Mouse (Mus musculus): ENCODE results near the gene Fam43a. TPM values are rescaled to one million over a fixed set of nuclear protein-coding genes. Genes with fewer than 3 reads are reported as not detected.

Gene Fam43a
- polyA plus RNA-seq, 1 experiment from 2014 or later, result 5.7 TPM

GRCm38 (mm10) chr16:30601046-30601832 is 1.7 kb downstream of the Fam43a start:
- no peak overlapping the region for H3K27ac ChIP-seq (ENCODE audit: low read depth, low read length)
- peak overlapping the region; percentile 54 for H3K4me3 ChIP-seq (ENCODE audit: low read depth, low read length)
- DNase-seq (ENCODE audit: low spot score), result peak; percentile 81
- H3K9ac ChIP-seq (ENCODE audit: low read length), result peak overlapping the region; percentile 61
- H3K4me1 ChIP-seq (replicated peaks; ENCODE audit: control insufficient read depth, insufficient read depth, low read length), result peaks cover 15% of the 10 kb centered on the region
- H3K4me2 ChIP-seq (ENCODE audit: low read depth, low read length, severe bottlenecking), result peak overlapping the region; percentile 94
- peaks cover 20% of the 10 kb centered on the region for H3K27me3 ChIP-seq (ENCODE audit: control insufficient read depth, insufficient read depth, low read length)
- peak; percentile 8; the same call in 1 of the 2 replicates for ATAC-seq (replicated peaks; ENCODE audit: low FRiP score)
- H3K36me3 ChIP-seq (ENCODE audit: control insufficient read depth, insufficient read depth, low read length), result no peaks in the 10 kb centered on the region
- WGBS, result 9% methylated on average over 42 of the region's 42 CpGs
- no peaks in the 10 kb centered on the region for H3K9me3 ChIP-seq (ENCODE audit: control insufficient read depth, low read length)

- H3K27me3 ChIP-seq (ENCODE audit: control insufficient read depth, insufficient read depth, low read length), result peaks cover 20% of the 10 kb centered on the region
These were observed 2.4 kb downstream of the Fam43a start for GRCm38 (mm10) chr16:30601946-30602345.

GRCm38 (mm10) chr16:30602684-30603530 is 3.4 kb downstream of the Fam43a start:
- DNase-seq (ENCODE audit: low spot score), result no peak
- ATAC-seq (replicated peaks; ENCODE audit: low FRiP score), result no peak
- Histone ChIP-seq H3K9ac (ENCODE audit: low read length) (no peak overlapping the region), H3K4me3 (ENCODE audit: low read depth, low read length) (no peak overlapping the region), H3K36me3 (ENCODE audit: control insufficient read depth, insufficient read depth, low read length) (no peaks in the 10 kb centered on the region), H3K4me1 (replicated peaks; ENCODE audit: control insufficient read depth, insufficient read depth, low read length) (peaks cover 15% of the 10 kb centered on the region), H3K9me3 (ENCODE audit: control insufficient read depth, low read length) (no peaks in the 10 kb centered on the region), H3K27me3 (ENCODE audit: control insufficient read depth, insufficient read depth, low read length) (peaks cover 20% of the 10 kb centered on the region), H3K4me2 (ENCODE audit: low read depth, low read length, severe bottlenecking) (no peak overlapping the region), H3K27ac (ENCODE audit: low read depth, low read length) (peak overlapping the region; percentile 25; the same call in 1 of the 2 replicates)
- WGBS, result 31% methylated on average over 18 of the region's 18 CpGs

More at GRCm38 (mm10) chr16:30601946-30602345, 2.4 kb downstream of the Fam43a start:
- ATAC-seq (replicated peaks; ENCODE audit: low FRiP score) (no peak), DNase-seq (ENCODE audit: low spot score) (no peak)
- Histone ChIP-seq H3K9ac (ENCODE audit: low read length) (peak overlapping the region; percentile 3; the same call in 1 of the 2 replicates), H3K4me1 (replicated peaks; ENCODE audit: control insufficient read depth, insufficient read depth, low read length) (peaks cover 15% of the 10 kb centered on the region), H3K4me2 (ENCODE audit: low read depth, low read length, severe bottlenecking) (peak overlapping the region; percentile 94; the same call in 1 of the 2 replicates), H3K27ac (ENCODE audit: low read depth, low read length) (no peak overlapping the region), H3K4me3 (ENCODE audit: low read depth, low read length) (0 out of 2 replicates have a peak overlapping the region, but pooled peaks have one; percentile 3), H3K36me3 (ENCODE audit: control insufficient read depth, insufficient read depth, low read length) (no peaks in the 10 kb centered on the region), H3K9me3 (ENCODE audit: control insufficient read depth, low read length) (no peaks in the 10 kb centered on the region)
- WGBS, result 29% methylated on average over 7 of the region's 7 CpGs

GRCm38 (mm10) chr16:30603531-30603842 is 4.0 kb downstream of the Fam43a start:
- H3K9me3 ChIP-seq (ENCODE audit: control insufficient read depth, low read length), result no peaks in the 10 kb centered on the region
- ATAC-seq (replicated peaks; ENCODE audit: low FRiP score) (no peak), DNase-seq (ENCODE audit: low spot score) (no peak)
- WGBS, result 74% methylated on average over 9 of the region's 9 CpGs
- no peak overlapping the region for H3K4me3 ChIP-seq (ENCODE audit: low read depth, low read length)
- peaks cover 19% of the 10 kb centered on the region for H3K27me3 ChIP-seq (ENCODE audit: control insufficient read depth, insufficient read depth, low read length)
- no peak overlapping the region for H3K4me2 ChIP-seq (ENCODE audit: low read depth, low read length, severe bottlenecking)
- H3K9ac ChIP-seq (ENCODE audit: low read length), result no peak overlapping the region
- H3K36me3 ChIP-seq (ENCODE audit: control insufficient read depth, insufficient read depth, low read length), result no peaks in the 10 kb centered on the region
- peak overlapping the region; percentile 25; the same call in 1 of the 2 replicates for H3K27ac ChIP-seq (ENCODE audit: low read depth, low read length)
- peaks cover 15% of the 10 kb centered on the region for H3K4me1 ChIP-seq (replicated peaks; ENCODE audit: control insufficient read depth, insufficient read depth, low read length)

- no peak overlapping the region for H3K4me3 ChIP-seq (ENCODE audit: low read depth, low read length)
- WGBS, result 82% methylated on average over 16 of the region's 16 CpGs
- ATAC-seq (replicated peaks; ENCODE audit: low FRiP score), result no peak
- DNase-seq (ENCODE audit: low spot score), result no peak
- no peak overlapping the region for H3K9ac ChIP-seq (ENCODE audit: low read length)
- H3K27me3 ChIP-seq (ENCODE audit: control insufficient read depth, insufficient read depth, low read length), result peaks cover 18% of the 10 kb centered on the region
- H3K27ac ChIP-seq (ENCODE audit: low read depth, low read length), result no peak overlapping the region
- H3K36me3 ChIP-seq (ENCODE audit: control insufficient read depth, insufficient read depth, low read length), result no peaks in the 10 kb centered on the region
- no peaks in the 10 kb centered on the region for H3K9me3 ChIP-seq (ENCODE audit: control insufficient read depth, low read length)
- H3K4me1 ChIP-seq (replicated peaks; ENCODE audit: control insufficient read depth, insufficient read depth, low read length), result peaks cover 15% of the 10 kb centered on the region
- no peak overlapping the region for H3K4me2 ChIP-seq (ENCODE audit: low read depth, low read length, severe bottlenecking)
These were observed 4.7 kb downstream of the Fam43a start for GRCm38 (mm10) chr16:30604061-30604806.

- ATAC-seq (replicated peaks; ENCODE audit: low FRiP score), result no peak
- Histone ChIP-seq H3K9ac (ENCODE audit: low read length) (no peak overlapping the region), H3K36me3 (ENCODE audit: control insufficient read depth, insufficient read depth, low read length) (no peaks in the 10 kb centered on the region), H3K27ac (ENCODE audit: low read depth, low read length) (no peak overlapping the region), H3K27me3 (ENCODE audit: control insufficient read depth, insufficient read depth, low read length) (peaks cover 17% of the 10 kb centered on the region), H3K4me2 (ENCODE audit: low read depth, low read length, severe bottlenecking) (no peak overlapping the region), H3K4me3 (ENCODE audit: low read depth, low read length) (no peak overlapping the region), H3K9me3 (ENCODE audit: control insufficient read depth, low read length) (no peaks in the 10 kb centered on the region), H3K4me1 (replicated peaks; ENCODE audit: control insufficient read depth, insufficient read depth, low read length) (peaks cover 15% of the 10 kb centered on the region)
- no peak for DNase-seq (ENCODE audit: low spot score)
- WGBS, result 82% methylated on average over 7 of the region's 7 CpGs
These were observed 5.2 kb downstream of the Fam43a start for GRCm38 (mm10) chr16:30604807-30605137.

- peaks cover 14% of the 10 kb centered on the region for H3K27me3 ChIP-seq (ENCODE audit: control insufficient read depth, insufficient read depth, low read length)
- no peaks in the 10 kb centered on the region for H3K9me3 ChIP-seq (ENCODE audit: control insufficient read depth, low read length)
- no peak for DNase-seq (ENCODE audit: low spot score)
- no peaks in the 10 kb centered on the region for H3K36me3 ChIP-seq (ENCODE audit: control insufficient read depth, insufficient read depth, low read length)
- no peak overlapping the region for H3K9ac ChIP-seq (ENCODE audit: low read length)
- H3K4me2 ChIP-seq (ENCODE audit: low read depth, low read length, severe bottlenecking), result no peak overlapping the region
- H3K4me3 ChIP-seq (ENCODE audit: low read depth, low read length), result no peak overlapping the region
- ATAC-seq (replicated peaks; ENCODE audit: low FRiP score), result no peak
- WGBS, result 73% methylated on average over 6 of the region's 6 CpGs
- peaks cover 12% of the 10 kb centered on the region for H3K4me1 ChIP-seq (replicated peaks; ENCODE audit: control insufficient read depth, insufficient read depth, low read length)
- H3K27ac ChIP-seq (ENCODE audit: low read depth, low read length), result no peak overlapping the region
These were observed 6.0 kb downstream of the Fam43a start for GRCm38 (mm10) chr16:30605528-30605927.

- Histone ChIP-seq H3K4me1 (replicated peaks; ENCODE audit: control insufficient read depth, insufficient read depth, low read length) (no peaks in the 10 kb centered on the region), H3K9me3 (ENCODE audit: control insufficient read depth, low read length) (no peaks in the 10 kb centered on the region), H3K36me3 (ENCODE audit: control insufficient read depth, insufficient read depth, low read length) (no peaks in the 10 kb centered on the region), H3K4me3 (ENCODE audit: low read depth, low read length) (no peak overlapping the region), H3K27me3 (ENCODE audit: control insufficient read depth, insufficient read depth, low read length) (no peaks in the 10 kb centered on the region), H3K9ac (ENCODE audit: low read length) (no peak overlapping the region), H3K4me2 (ENCODE audit: low read depth, low read length, severe bottlenecking) (no peak overlapping the region), H3K27ac (ENCODE audit: low read depth, low read length) (no peak overlapping the region)
- DNase-seq (ENCODE audit: low spot score) (no peak), ATAC-seq (replicated peaks; ENCODE audit: low FRiP score) (no peak)
- 90% methylated on average over 3 of the region's 3 CpGs for WGBS
These were observed 8.3 kb downstream of the Fam43a start for GRCm38 (mm10) chr16:30607868-30608267.

All from forebrain, embryonic 11.5 days (tissue).